Mouse (Mus musculus) kidney, postnatal 25 days (tissue): Measurements from ENCODE around the gene Gpc6.

Experiments used
- DNase-seq, 2 experiments: peaks; one replicate each; pipeline ENCODE4 v3.0.0; 2021; ENCODE audit warnings: mixed read lengths in 2 of 2

Gene Gpc6

GRCm38 (mm10) chr14:117894869-117895538 lies 969.9 kb downstream of the Gpc6 start:
- no peak for DNase-seq

GRCm38 (mm10) chr14:117895539-117895912 lies 970.4 kb downstream of the Gpc6 start:
- DNase-seq, result no peak

- DNase-seq, result no peak
These were observed 979.2 kb downstream of the Gpc6 start for GRCm38 (mm10) chr14:117904300-117904699.

GRCm38 (mm10) chr14:117905701-117906100 lies 980.6 kb downstream of the Gpc6 start:
- no peak for DNase-seq

- no peak for DNase-seq
These were observed 981.2 kb downstream of the Gpc6 start for GRCm38 (mm10) chr14:117906361-117906760.

- DNase-seq, result peak in 1 of 2 experiments; percentile 23
These were observed 983.3 kb downstream of the Gpc6 start for GRCm38 (mm10) chr14:117908231-117908920.

- DNase-seq, result no peak
These were observed 983.9 kb downstream of the Gpc6 start for GRCm38 (mm10) chr14:117909046-117909445.

GRCm38 (mm10) chr14:117910323-117910722 lies 985.2 kb downstream of the Gpc6 start:
- DNase-seq, result no peak

GRCm38 (mm10) chr14:117912624-117913270 lies 987.6 kb downstream of the Gpc6 start:
- no peak for DNase-seq

- no peak for DNase-seq
These were observed 991.5 kb downstream of the Gpc6 start for GRCm38 (mm10) chr14:117916577-117916976.

- no peak for DNase-seq
These were observed 993.6 kb downstream of the Gpc6 start for GRCm38 (mm10) chr14:117918724-117919123.

GRCm38 (mm10) chr14:117919612-117920011 lies 994.5 kb downstream of the Gpc6 start:
- no peak for DNase-seq

GRCm38 (mm10) chr14:117921393-117922014 lies 996.4 kb downstream of the Gpc6 start:
- no peak for DNase-seq

GRCm38 (mm10) chr14:117923667-117924066 lies 998.6 kb downstream of the Gpc6 start:
- no peak for DNase-seq

GRCm38 (mm10) chr14:117930105-117930847 lies 1005.2 kb downstream of the Gpc6 start:
- peak in 1 of 2 experiments; percentile 31 for DNase-seq

- DNase-seq, result peak in 1 of 2 experiments; percentile 50
These were observed 1006.0 kb downstream of the Gpc6 start for GRCm38 (mm10) chr14:117930848-117931816.

GRCm38 (mm10) chr14:117932163-117932851 lies 1007.2 kb downstream of the Gpc6 start:
- DNase-seq, result peak in 1 of 2 experiments; percentile 17

GRCm38 (mm10) chr14:117938554-117938953 lies 1013.4 kb downstream of the Gpc6 start:
- peak in 1 of 2 experiments; percentile 72 for DNase-seq

- DNase-seq, result no peak
These were observed 1014.4 kb downstream of the Gpc6 start for GRCm38 (mm10) chr14:117939471-117939870.

- no peak for DNase-seq
These were observed 1020.9 kb downstream of the Gpc6 start for GRCm38 (mm10) chr14:117945920-117946503.
